Mouse (Mus musculus) right cerebral cortex, postnatal 14 days (tissue): ENCODE data around the gene Vmn1r8.
"Not testable (repeated sequence)": the region's sequence is repeated elsewhere in the genome, so short reads cannot be mapped to it uniquely, and the experiment has no call there.

Experiments
- DNase-seq: peaks from one replicate; pipeline ENCODE4 v3.0.0; 2022

The Vmn1r8 gene

GRCm38 (mm10) chr6:57031984-57032383, at the start of gene Vmn1r8:
Vmn1r8 (plus strand) TSS chr6:57032284.
- no peak for DNase-seq

- DNase-seq: no peak
These were observed 35.1 kb upstream of the Vmn1r8 start, which contains the start of gene Vmn1r6 for GRCm38 (mm10) chr6:56996943-56997342. Vmn1r6 (plus strand) TSS chr6:56997243.

- not testable (repeated sequence) for DNase-seq
These were observed 6.9 kb upstream of the Vmn1r8 start, which contains the start of gene Vmn1r7 for GRCm38 (mm10) chr6:57025224-57025623. Vmn1r7 (minus strand) TSS chr6:57025324.

- no peak for DNase-seq
These were observed 2.6 kb downstream of the Vmn1r8 start for GRCm38 (mm10) chr6:57034674-57035073.

GRCm38 (mm10) chr6:57063730-57064129, 31.6 kb downstream of the Vmn1r8 start:
- no peak for DNase-seq

GRCm38 (mm10) chr6:57066487-57066886, 34.4 kb downstream of the Vmn1r8 start, which contains the start of gene Vmn1r9:
Vmn1r9 (plus strand) TSS chr6:57066787.
- no peak for DNase-seq
